Mouse (Mus musculus): ENCODE results near the gene Gm20388.

DNA sequence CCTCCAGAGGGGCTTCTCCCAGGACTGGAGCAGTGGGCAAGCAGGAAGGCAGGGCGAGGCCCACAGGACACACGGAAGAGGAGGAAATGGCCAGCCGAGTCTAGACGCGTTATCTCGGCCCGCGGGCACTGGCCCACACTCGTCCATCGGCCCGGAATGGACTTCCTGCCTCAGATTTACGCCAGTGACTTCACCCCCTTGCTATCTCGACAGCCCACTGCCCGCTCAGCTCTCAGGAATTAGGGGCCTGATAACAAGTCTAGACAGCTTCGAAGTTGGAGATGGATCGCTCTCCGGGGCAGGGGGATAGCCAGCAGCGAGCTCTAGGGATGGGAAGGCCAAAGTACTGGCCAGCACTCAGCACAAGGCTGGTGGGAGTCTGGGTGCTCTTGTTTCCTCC is 1405.4 kb downstream of the Gm20388 start:
- TF ChIP-seq CTCF (IDR thresholded peaks at IDR 0.05; ENCODE audit: borderline replicate concordance, extremely low read depth, insufficient read depth, insufficient read length), result no peak
- TF ChIP-seq POLR2A (IDR thresholded peaks at IDR 0.05; ENCODE audit: borderline replicate concordance, extremely low read depth, insufficient read depth, insufficient read length, poor library complexity, severe bottlenecking), result no peak

All from brain, embryonic 14.5 days (tissue).